Mouse (Mus musculus) liver, adult (tissue): ENCODE data around the gene 4930512M02Rik.

Experiments
- GATA4 ChIP-seq: IDR thresholded peaks from 2 replicates; pipeline ENCODE4 v1.6.1; 2014; ENCODE audit warnings: mild to moderate bottlenecking, low read length; ENCODE audit not compliant: insufficient replicate concordance

The 4930512M02Rik gene

GRCm38 (mm10) chr11:11586423-11586822 is 41.2 kb downstream of the 4930512M02Rik start:
- no peak for TF ChIP-seq GATA4

GRCm38 (mm10) chr11:11573691-11574090 is 53.9 kb downstream of the 4930512M02Rik start:
- TF ChIP-seq GATA4: no peak

GRCm38 (mm10) chr11:11570747-11571146 is 56.9 kb downstream of the 4930512M02Rik start:
- TF ChIP-seq GATA4: no peak

GRCm38 (mm10) chr11:11569466-11570132 is 58.0 kb downstream of the 4930512M02Rik start:
- no peak for TF ChIP-seq GATA4

- no peak for TF ChIP-seq GATA4
These were observed 59.6 kb downstream of the 4930512M02Rik start for GRCm38 (mm10) chr11:11568033-11568432.

- no peak for TF ChIP-seq GATA4
These were observed 62.4 kb downstream of the 4930512M02Rik start for GRCm38 (mm10) chr11:11565146-11565820.

GRCm38 (mm10) chr11:11564266-11565044 is 63.2 kb downstream of the 4930512M02Rik start:
- TF ChIP-seq GATA4: no peak

- no peak for TF ChIP-seq GATA4
These were observed 66.5 kb downstream of the 4930512M02Rik start for GRCm38 (mm10) chr11:11561118-11561517.

- no peak for TF ChIP-seq GATA4
These were observed 68.4 kb downstream of the 4930512M02Rik start for GRCm38 (mm10) chr11:11559099-11559686.

- TF ChIP-seq GATA4: no peak
These were observed 69.0 kb downstream of the 4930512M02Rik start for GRCm38 (mm10) chr11:11558662-11559061.

- TF ChIP-seq GATA4: no peak
These were observed 70.3 kb downstream of the 4930512M02Rik start for GRCm38 (mm10) chr11:11557173-11557967.

GRCm38 (mm10) chr11:11556186-11556585 is 71.4 kb downstream of the 4930512M02Rik start:
- TF ChIP-seq GATA4: no peak

GRCm38 (mm10) chr11:11555563-11555962 is 72.1 kb downstream of the 4930512M02Rik start:
- TF ChIP-seq GATA4: no peak

GRCm38 (mm10) chr11:11547597-11548240 is 79.9 kb downstream of the 4930512M02Rik start:
- TF ChIP-seq GATA4: no peak
